Mouse (Mus musculus): Measurements from ENCODE around the gene Bad. TPM values are rescaled to one million over a fixed set of nuclear protein-coding genes. Genes with fewer than 3 reads are reported as not detected.

The Bad gene
- polyA plus RNA-seq, 1 experiment from 2014 or later: 84.3 TPM

- Histone ChIP-seq H3K4me3 (replicated peaks) (no peak overlapping the region), H3K27ac (no peak overlapping the region), H3K9ac (replicated peaks) (no peak overlapping the region), H3K27me3 (peaks cover 96% of the 10 kb centered on the region), H3K9me3 (no peaks in the 10 kb centered on the region), H3K36me3 (no peaks in the 10 kb centered on the region), H3K4me2 (replicated peaks) (no peak overlapping the region), H3K4me1 (replicated peaks) (peaks cover 21% of the 10 kb centered on the region)
- no peak for ATAC-seq
- WGBS: 9% methylated on average over 9 of the region's 9 CpGs
Observed at GRCm38 (mm10) chr19:6928080-6928479, 13.6 kb upstream of the Bad start.

- no peaks in the 10 kb centered on the region for H3K9me3 ChIP-seq
- H3K4me3 ChIP-seq (replicated peaks): no peak overlapping the region
- no peak for ATAC-seq
- peaks cover 97% of the 10 kb centered on the region for H3K27me3 ChIP-seq
- peaks cover 21% of the 10 kb centered on the region for H3K4me1 ChIP-seq (replicated peaks)
- 0% methylated on average over 2 of the region's 2 CpGs for WGBS
- H3K27ac ChIP-seq: no peak overlapping the region
- no peak overlapping the region for H3K4me2 ChIP-seq (replicated peaks)
- no peak overlapping the region for H3K9ac ChIP-seq (replicated peaks)
- no peaks in the 10 kb centered on the region for H3K36me3 ChIP-seq
Observed at GRCm38 (mm10) chr19:6931002-6931401, 10.7 kb upstream of the Bad start.

- Histone ChIP-seq H3K4me1 (replicated peaks) (peaks cover 16% of the 10 kb centered on the region), H3K9me3 (no peaks in the 10 kb centered on the region), H3K9ac (replicated peaks) (no peak overlapping the region), H3K4me2 (replicated peaks) (no peak overlapping the region), H3K27me3 (peaks cover 92% of the 10 kb centered on the region), H3K4me3 (replicated peaks) (no peak overlapping the region), H3K27ac (no peak overlapping the region), H3K36me3 (no peaks in the 10 kb centered on the region)
- ATAC-seq: no peak
- 33% methylated on average over 1 of the region's 1 CpGs for WGBS
Observed at GRCm38 (mm10) chr19:6932018-6932417, 9.6 kb upstream of the Bad start.

GRCm38 (mm10) chr19:6933102-6933435 lies 8.6 kb upstream of the Bad start:
- H3K4me3 ChIP-seq (replicated peaks): peak overlapping the region; percentile 43; the same call in 1 of the 2 replicates
- peaks cover 5% of the 10 kb centered on the region for H3K36me3 ChIP-seq
- no peaks in the 10 kb centered on the region for H3K9me3 ChIP-seq
- H3K27ac ChIP-seq: no peak overlapping the region
- peaks cover 81% of the 10 kb centered on the region for H3K27me3 ChIP-seq
- peak overlapping the region; percentile 70 for H3K4me2 ChIP-seq (replicated peaks)
- no peak overlapping the region for H3K9ac ChIP-seq (replicated peaks)
- no peak for ATAC-seq
- WGBS: 13% methylated on average over 4 of the region's 4 CpGs
- H3K4me1 ChIP-seq (replicated peaks): peaks cover 20% of the 10 kb centered on the region

- no peak overlapping the region for H3K27ac ChIP-seq
- ATAC-seq: peak; percentile 69
- WGBS: 3% methylated on average over 58 of the region's 58 CpGs
- peaks cover 25% of the 10 kb centered on the region for H3K4me1 ChIP-seq (replicated peaks)
- H3K4me3 ChIP-seq (replicated peaks): peak overlapping the region; percentile 43
- peak overlapping the region; percentile 57 for H3K9ac ChIP-seq (replicated peaks)
- peak overlapping the region; percentile 70 for H3K4me2 ChIP-seq (replicated peaks)
- H3K36me3 ChIP-seq: peaks cover 9% of the 10 kb centered on the region
- peaks cover 76% of the 10 kb centered on the region for H3K27me3 ChIP-seq
- H3K9me3 ChIP-seq: no peaks in the 10 kb centered on the region
Observed at GRCm38 (mm10) chr19:6933436-6934194, 8.0 kb upstream of the Bad start.

GRCm38 (mm10) chr19:6934195-6934977 lies 7.3 kb upstream of the Bad start, which contains the start of gene Kcnk4:
TSS of gene Kcnk4 (minus strand) at chr19:6934515.
- 8% methylated on average over 23 of the region's 23 CpGs for WGBS
- H3K9me3 ChIP-seq: no peaks in the 10 kb centered on the region
- H3K4me2 ChIP-seq (replicated peaks): peak within 1 kb of the TSS; percentile 70
- peaks cover 68% of the 10 kb centered on the region for H3K27me3 ChIP-seq
- peak within 1 kb of the TSS; percentile 57 for H3K9ac ChIP-seq (replicated peaks)
- peaks cover 33% of the 10 kb centered on the region for H3K4me1 ChIP-seq (replicated peaks)
- no peak for ATAC-seq
- H3K36me3 ChIP-seq: peaks cover 9% of the 10 kb centered on the region
- no peak within 1 kb of the TSS for H3K27ac ChIP-seq
- peak within 1 kb of the TSS; percentile 43 for H3K4me3 ChIP-seq (replicated peaks)

- H3K9ac ChIP-seq (replicated peaks): no peak overlapping the region
- H3K9me3 ChIP-seq: no peaks in the 10 kb centered on the region
- H3K36me3 ChIP-seq: peaks cover 9% of the 10 kb centered on the region
- peaks cover 50% of the 10 kb centered on the region for H3K4me1 ChIP-seq (replicated peaks)
- no peak overlapping the region for H3K4me2 ChIP-seq (replicated peaks)
- H3K4me3 ChIP-seq (replicated peaks): no peak overlapping the region
- WGBS: 26% methylated on average over 3 of the region's 3 CpGs
- H3K27me3 ChIP-seq: peaks cover 52% of the 10 kb centered on the region
- no peak for ATAC-seq
- H3K27ac ChIP-seq: no peak overlapping the region
Observed at GRCm38 (mm10) chr19:6936299-6936698, 5.4 kb upstream of the Bad start.

GRCm38 (mm10) chr19:6937541-6938465 lies 3.9 kb upstream of the Bad start:
- H3K9me3 ChIP-seq: no peaks in the 10 kb centered on the region
- peaks cover 54% of the 10 kb centered on the region for H3K4me1 ChIP-seq (replicated peaks)
- H3K27me3 ChIP-seq: peaks cover 37% of the 10 kb centered on the region
- H3K4me2 ChIP-seq (replicated peaks): no peak overlapping the region
- H3K27ac ChIP-seq: no peak overlapping the region
- H3K4me3 ChIP-seq (replicated peaks): no peak overlapping the region
- 80% methylated on average over 16 of the region's 16 CpGs for WGBS
- H3K9ac ChIP-seq (replicated peaks): no peak overlapping the region; the same call in 1 of the 2 replicates
- peaks cover 9% of the 10 kb centered on the region for H3K36me3 ChIP-seq
- ATAC-seq: no peak

- H3K27me3 ChIP-seq: peaks cover 21% of the 10 kb centered on the region
- peak overlapping the region; percentile 83; the same call in 1 of the 2 replicates for H3K4me3 ChIP-seq (replicated peaks)
- H3K27ac ChIP-seq: no peak overlapping the region
- peak overlapping the region; percentile 61 for H3K9ac ChIP-seq (replicated peaks)
- 92% methylated on average over 20 of the region's 20 CpGs for WGBS
- H3K4me2 ChIP-seq (replicated peaks): peak overlapping the region; percentile 99
- H3K9me3 ChIP-seq: no peaks in the 10 kb centered on the region
- peaks cover 9% of the 10 kb centered on the region for H3K36me3 ChIP-seq
- peaks cover 52% of the 10 kb centered on the region for H3K4me1 ChIP-seq (replicated peaks)
- no peak for ATAC-seq
Observed at GRCm38 (mm10) chr19:6939106-6940002, 2.3 kb upstream of the Bad start.

- peak; percentile 60 for ATAC-seq
- peaks cover 8% of the 10 kb centered on the region for H3K27me3 ChIP-seq
- H3K36me3 ChIP-seq: peaks cover 12% of the 10 kb centered on the region
- H3K4me1 ChIP-seq (replicated peaks): peaks cover 50% of the 10 kb centered on the region
- peak overlapping the region; percentile 98 for H3K27ac ChIP-seq
- peak overlapping the region; percentile 99 for H3K4me2 ChIP-seq (replicated peaks)
- WGBS: 22% methylated on average over 29 of the region's 29 CpGs
- H3K4me3 ChIP-seq (replicated peaks): peak overlapping the region; percentile 83
- H3K9me3 ChIP-seq: no peaks in the 10 kb centered on the region
- peak overlapping the region; percentile 96 for H3K9ac ChIP-seq (replicated peaks)
Observed at GRCm38 (mm10) chr19:6940396-6941351, 987 bp upstream of the Bad start.
